Mouse (Mus musculus): ENCODE data around the gene Treml1.

DNA sequence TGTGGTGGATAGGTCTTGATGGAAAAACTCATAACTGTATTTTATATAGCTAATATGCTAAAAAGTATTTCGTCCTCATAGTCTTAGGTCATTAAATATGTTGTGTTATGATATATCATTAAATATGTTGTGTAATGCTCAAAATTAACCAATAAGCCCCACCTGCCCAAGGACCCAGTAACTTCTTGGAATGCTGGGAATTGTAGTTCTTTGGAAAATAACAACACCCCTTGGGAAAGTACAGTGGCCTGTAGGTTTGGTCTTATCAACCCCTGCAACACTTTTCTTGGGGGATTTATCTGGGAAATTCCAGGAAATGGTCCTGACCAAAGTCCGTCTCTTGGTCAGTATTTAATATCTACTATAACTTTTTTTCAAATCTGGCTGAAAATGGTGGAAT is 16.7 kb upstream of the Treml1 start:
- TF ChIP-seq CTCF (IDR thresholded peaks at IDR 0.05; ENCODE audit: extremely low read depth, insufficient read depth, low read length) (no peak), POLR2A (IDR thresholded peaks at IDR 0.05; ENCODE audit: extremely low read depth, insufficient read depth, low read length) (no peak)

Data from cortical plate, adult 2 months (tissue).